Mouse (Mus musculus) heart, embryonic 15.5 days (tissue): ENCODE measurements at regions not wholly inside any gene's neighbourhood (a gene's known extent, or its start where the extent isn't known, plus 50 kb on each side); places are given as distances from the start of the nearest gene placed in this dataset.
A peak's percentile ranks its signal among the peaks of the same experiment; 100 is the strongest.

Experiments used
- ATAC-seq: fragments of 200-750 bp; cut with Nextera tagmentation; replicated peaks from 2 replicates; pipeline ENCODE4 v1.8.0; 2017; ENCODE audit warnings: low read depth, moderate TSS enrichment; ENCODE audit not compliant: insufficient number of reproducible peaks, insufficient read depth, low FRiP score
- H3K27ac ChIP-seq: fragments of 300-500 bp; sonication (generic); 2 replicates; pipeline ENCODE4 v1.5.1; 2015; ENCODE audit warnings: mild to moderate bottlenecking, inconsistent platforms
- H3K27me3 ChIP-seq: fragments of 300-500 bp; sonication (generic); 2 replicates; pipeline ENCODE4 v1.6.1; 2015; ENCODE audit warnings: inconsistent platforms
- H3K36me3 ChIP-seq: fragments of 300-500 bp; sonication (generic); 2 replicates; pipeline ENCODE4 v1.6.1; 2015; ENCODE audit warnings: mild to moderate bottlenecking, inconsistent platforms
- H3K4me1 ChIP-seq: fragments of 300-500 bp; sonication (generic); replicated peaks from 2 replicates; pipeline ENCODE4 v1.6.1; 2015; ENCODE audit warnings: inconsistent platforms
- H3K4me2 ChIP-seq: fragments of 300-500 bp; sonication (generic); 2 replicates; pipeline ENCODE4 v1.6.1; 2015; ENCODE audit warnings: inconsistent platforms, mild to moderate bottlenecking, moderate library complexity
- H3K4me3 ChIP-seq: fragments of 300-500 bp; sonication (generic); 2 replicates; pipeline ENCODE4 v1.5.1; 2015; ENCODE audit warnings: mild to moderate bottlenecking, inconsistent platforms
- H3K9ac ChIP-seq: fragments of 300-500 bp; sonication (generic); 2 replicates; pipeline ENCODE4 v1.6.1; 2015; ENCODE audit warnings: mild to moderate bottlenecking, inconsistent platforms
- H3K9me3 ChIP-seq: fragments of 300-500 bp; sonication (generic); replicated peaks from 2 replicates; pipeline ENCODE4 v1.6.1; 2016; ENCODE audit warnings: inconsistent platforms
- WGBS: fragments of 180-500 bp; shearing (Covaris S2); methylation state at CpG from one replicate; pipeline ENCODE4 v1.1.7; 2015; ENCODE audit warnings: mixed read lengths; 5-methylcytosine and 5-hydroxymethylcytosine counted together

DNA sequence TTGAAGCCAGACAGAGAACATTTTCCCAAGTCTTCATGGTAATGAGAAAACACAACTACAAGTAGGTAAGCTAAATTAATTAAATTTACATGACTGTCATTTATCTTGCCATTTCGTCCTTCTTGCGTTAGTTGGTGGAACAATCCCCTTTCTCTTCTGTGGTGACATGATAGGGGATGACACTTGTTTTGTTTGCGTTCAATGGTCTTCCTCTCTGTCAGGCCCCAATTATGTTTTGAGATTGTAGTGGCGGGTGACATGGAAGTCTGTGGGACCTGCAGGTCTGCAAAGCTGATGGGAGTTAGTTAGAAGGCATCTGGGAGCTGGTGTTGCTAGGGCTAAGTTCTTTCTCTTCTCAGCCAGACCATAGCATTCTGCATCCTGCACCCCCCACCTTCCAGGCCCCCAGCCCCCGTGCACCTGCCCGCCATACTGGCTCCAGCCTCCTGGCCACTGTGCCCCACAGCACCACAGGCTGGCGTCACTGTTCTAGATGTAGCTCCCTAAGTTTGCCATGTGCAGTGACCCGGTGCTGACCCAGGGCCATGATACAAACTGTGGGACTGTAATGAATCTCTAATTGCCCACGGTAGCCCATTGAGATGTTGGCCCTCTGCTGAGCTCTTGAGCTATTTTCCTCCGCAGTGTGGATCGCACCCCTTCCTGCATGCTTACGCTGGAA lies 528.7 kb downstream of the Sox2 start:
- Histone ChIP-seq H3K4me1 (no peaks in the 10 kb centered on the region), H3K36me3 (no peaks in the 10 kb centered on the region), H3K4me3 (no peak overlapping the region), H3K4me2 (no peak overlapping the region), H3K27ac (no peak overlapping the region), H3K9me3 (no peaks in the 10 kb centered on the region), H3K9ac (no peak overlapping the region), H3K27me3 (no peaks in the 10 kb centered on the region)
- 88% methylated on average over 12 of the region's 12 CpGs for WGBS
- ATAC-seq: no peak

DNA sequence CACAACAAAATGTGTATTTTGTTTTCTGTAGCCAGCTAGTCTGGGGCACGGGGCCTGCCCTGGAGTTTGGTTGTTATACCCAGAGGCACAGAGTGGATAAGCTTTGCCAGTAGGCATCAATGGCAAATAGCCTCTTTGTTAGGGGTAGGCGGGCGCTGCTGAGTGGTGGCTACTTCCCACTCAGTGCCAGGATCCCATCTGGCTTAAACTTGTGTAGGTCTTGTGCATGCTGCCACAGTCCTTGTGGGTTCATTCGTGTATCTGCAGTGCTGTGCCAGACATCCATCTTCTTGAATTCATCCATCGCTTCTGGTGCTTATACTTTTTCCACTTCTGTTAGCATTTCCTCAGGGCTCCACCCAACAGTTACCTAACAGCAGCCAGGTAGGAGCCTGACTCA lies 545.4 kb upstream of the Atp11b start:
- Histone ChIP-seq H3K4me2 (no peak overlapping the region), H3K27me3 (no peaks in the 10 kb centered on the region), H3K4me1 (no peaks in the 10 kb centered on the region), H3K9ac (no peak overlapping the region), H3K4me3 (no peak overlapping the region), H3K9me3 (no peaks in the 10 kb centered on the region), H3K27ac (no peak overlapping the region), H3K36me3 (no peaks in the 10 kb centered on the region)
- ATAC-seq: no peak
- 92% methylated on average over 5 of the region's 5 CpGs for WGBS

DNA sequence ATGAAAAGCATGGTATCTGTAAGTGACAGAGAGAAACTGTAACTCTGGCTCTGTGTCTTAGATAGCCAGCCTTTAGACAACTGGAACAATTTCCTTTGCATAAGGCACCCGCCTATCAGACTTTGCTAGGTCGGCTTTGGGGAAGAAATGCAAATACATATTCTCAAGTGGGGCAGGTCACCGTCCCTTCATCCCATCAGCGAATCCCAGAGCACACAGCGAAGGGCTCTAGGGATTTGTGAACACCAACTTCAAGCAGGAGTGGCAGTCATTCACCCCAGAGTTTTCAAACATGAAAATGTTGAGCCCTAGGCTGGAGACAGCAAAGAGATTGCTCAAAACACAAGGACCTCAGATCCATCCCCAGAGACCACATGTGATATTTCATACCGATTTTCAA lies 534.5 kb upstream of the Atp11b start:
- no peaks in the 10 kb centered on the region for H3K9me3 ChIP-seq
- 64% methylated on average over 6 of the region's 6 CpGs for WGBS
- no peaks in the 10 kb centered on the region for H3K4me1 ChIP-seq
- no peak for ATAC-seq
- no peak overlapping the region for H3K9ac ChIP-seq
- no peak overlapping the region for H3K4me2 ChIP-seq
- no peak overlapping the region for H3K27ac ChIP-seq
- H3K36me3 ChIP-seq: no peaks in the 10 kb centered on the region
- no peak overlapping the region for H3K4me3 ChIP-seq
- H3K27me3 ChIP-seq: no peaks in the 10 kb centered on the region

DNA sequence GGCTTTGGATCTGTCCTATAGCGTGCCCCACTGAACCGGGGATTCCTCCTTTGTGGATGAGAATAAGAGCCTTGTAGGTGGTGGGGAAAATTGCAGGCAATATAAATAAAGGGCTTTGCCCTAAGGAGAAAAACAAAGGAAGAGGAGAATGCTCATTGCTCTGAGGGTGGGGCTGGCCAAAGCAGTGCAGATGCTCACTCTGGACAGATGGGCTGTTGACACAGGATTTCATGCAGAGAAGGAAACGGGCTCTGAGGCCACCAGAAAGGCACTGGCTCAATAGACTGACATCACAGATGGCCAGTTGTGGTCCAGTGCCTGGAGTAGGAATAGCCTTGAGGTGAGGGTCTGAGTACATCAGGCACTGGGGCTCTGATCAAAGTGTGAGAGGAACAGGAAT lies 532.7 kb upstream of the Atp11b start:
- Histone ChIP-seq H3K27ac (no peak overlapping the region), H3K36me3 (no peaks in the 10 kb centered on the region)
- 68% methylated on average over 3 of the region's 3 CpGs for WGBS

DNA sequence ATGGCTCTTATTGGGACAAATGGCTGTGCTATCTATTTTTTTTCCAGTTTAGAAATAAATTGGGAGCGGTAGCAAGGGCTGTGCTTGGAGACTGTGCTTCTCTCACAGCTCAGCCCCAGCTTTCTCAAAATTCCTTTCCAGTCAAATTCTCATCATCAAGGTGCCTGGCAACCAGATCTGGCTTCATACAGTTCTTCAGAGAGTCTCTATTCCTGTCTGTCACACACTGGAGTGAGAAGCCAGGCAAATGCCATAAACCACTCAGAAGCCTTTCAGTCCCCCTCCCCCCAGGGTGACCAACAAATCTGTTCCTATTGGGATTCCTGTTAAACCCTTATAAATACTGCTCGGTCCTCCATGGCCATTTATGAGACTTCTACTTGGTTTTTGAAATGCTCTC lies 531.7 kb upstream of the Atp11b start:
- H3K9me3 ChIP-seq: no peaks in the 10 kb centered on the region
- no peaks in the 10 kb centered on the region for H3K27me3 ChIP-seq
- no peak overlapping the region for H3K4me3 ChIP-seq
- H3K4me1 ChIP-seq: no peaks in the 10 kb centered on the region
- H3K27ac ChIP-seq: no peak overlapping the region
- 67% methylated on average over 2 of the region's 2 CpGs for WGBS
- no peak overlapping the region for H3K4me2 ChIP-seq
- H3K9ac ChIP-seq: no peak overlapping the region
- H3K36me3 ChIP-seq: no peaks in the 10 kb centered on the region
- no peak for ATAC-seq

More for the DNA sequence above, 532.7 kb upstream of the Atp11b start:
- no peak for ATAC-seq
- Histone ChIP-seq H3K4me3 (no peak overlapping the region), H3K9me3 (no peaks in the 10 kb centered on the region), H3K4me1 (no peaks in the 10 kb centered on the region), H3K4me2 (no peak overlapping the region), H3K27me3 (no peaks in the 10 kb centered on the region), H3K9ac (no peak overlapping the region)

DNA sequence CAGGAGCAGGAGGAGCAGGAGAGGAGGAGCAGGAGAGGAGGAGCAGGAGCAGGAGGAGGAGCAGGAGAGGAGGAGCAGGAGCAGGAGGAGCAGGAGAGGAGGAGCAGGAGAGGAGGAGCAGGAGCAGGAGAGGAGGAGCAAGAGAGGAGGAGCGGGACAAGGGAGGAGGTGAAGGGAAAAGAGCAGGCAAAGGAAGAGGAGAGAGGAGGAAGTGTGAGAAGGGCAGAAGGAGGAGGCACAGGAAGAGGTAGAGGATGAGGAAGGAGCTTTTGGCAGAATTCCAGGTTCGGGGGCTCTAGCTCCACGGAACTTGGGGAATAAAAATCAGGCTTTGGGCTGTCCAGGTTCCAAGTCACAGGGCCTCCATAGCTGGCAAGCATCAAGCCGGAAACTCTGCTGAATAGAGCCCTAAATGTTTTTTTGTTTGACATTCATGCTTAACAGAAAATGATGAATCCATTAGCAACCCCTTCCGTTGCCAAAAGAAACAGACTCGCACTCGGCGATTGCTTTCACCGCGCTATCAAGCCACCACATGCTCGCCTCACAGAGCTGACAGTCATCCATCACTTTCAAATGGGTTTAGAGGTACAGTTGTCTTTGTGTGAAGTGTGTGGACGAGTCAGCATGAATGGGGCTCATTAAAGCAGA lies 528.7 kb upstream of the Atp11b start:
- Histone ChIP-seq H3K9ac (no peak overlapping the region), H3K9me3 (no peaks in the 10 kb centered on the region), H3K27ac (no peak overlapping the region), H3K4me1 (no peaks in the 10 kb centered on the region), H3K4me3 (peak overlapping the region; percentile 16), H3K27me3 (no peaks in the 10 kb centered on the region), H3K4me2 (peak overlapping the region; percentile 33; the same call in 1 of the 2 replicates), H3K36me3 (no peaks in the 10 kb centered on the region)
- ATAC-seq: peak; percentile 66; the same call in 1 of the 2 replicates
- 18% methylated on average over 12 of the region's 12 CpGs for WGBS

DNA sequence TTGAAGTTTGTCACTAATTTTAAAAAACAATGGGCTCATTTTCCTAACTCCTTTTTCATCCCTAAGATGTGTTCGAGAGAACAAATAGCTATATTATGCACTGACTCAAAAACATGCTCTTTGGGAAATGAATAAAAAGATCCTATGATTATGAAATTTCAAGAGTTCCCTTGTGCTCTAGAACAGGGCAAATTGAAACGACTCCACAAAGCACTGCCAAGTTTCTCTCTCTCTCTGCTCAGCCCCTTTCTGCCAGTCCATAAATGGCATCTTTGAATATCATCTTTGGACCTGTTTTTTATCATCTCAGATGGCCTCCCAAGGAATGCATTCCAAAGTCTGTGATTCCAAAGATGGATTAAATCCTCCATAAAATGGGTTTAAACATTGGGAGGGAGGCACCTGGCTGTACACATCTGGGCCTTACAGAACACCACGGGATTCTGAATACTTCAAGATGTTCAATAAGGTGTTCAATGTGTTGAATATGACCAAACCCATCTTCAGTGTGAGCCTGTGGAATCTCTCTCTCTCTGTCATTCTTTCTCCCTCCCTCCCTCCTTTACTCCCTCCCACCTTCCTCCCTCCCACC lies 528.0 kb upstream of the Atp11b start:
- Histone ChIP-seq H3K9me3 (no peaks in the 10 kb centered on the region), H3K27me3 (no peaks in the 10 kb centered on the region), H3K9ac (no peak overlapping the region), H3K4me3 (no peak overlapping the region), H3K36me3 (no peaks in the 10 kb centered on the region), H3K4me2 (no peak overlapping the region), H3K27ac (no peak overlapping the region), H3K4me1 (no peaks in the 10 kb centered on the region)
- ATAC-seq: no peak
- WGBS: 61% methylated on average over 3 of the region's 3 CpGs

DNA sequence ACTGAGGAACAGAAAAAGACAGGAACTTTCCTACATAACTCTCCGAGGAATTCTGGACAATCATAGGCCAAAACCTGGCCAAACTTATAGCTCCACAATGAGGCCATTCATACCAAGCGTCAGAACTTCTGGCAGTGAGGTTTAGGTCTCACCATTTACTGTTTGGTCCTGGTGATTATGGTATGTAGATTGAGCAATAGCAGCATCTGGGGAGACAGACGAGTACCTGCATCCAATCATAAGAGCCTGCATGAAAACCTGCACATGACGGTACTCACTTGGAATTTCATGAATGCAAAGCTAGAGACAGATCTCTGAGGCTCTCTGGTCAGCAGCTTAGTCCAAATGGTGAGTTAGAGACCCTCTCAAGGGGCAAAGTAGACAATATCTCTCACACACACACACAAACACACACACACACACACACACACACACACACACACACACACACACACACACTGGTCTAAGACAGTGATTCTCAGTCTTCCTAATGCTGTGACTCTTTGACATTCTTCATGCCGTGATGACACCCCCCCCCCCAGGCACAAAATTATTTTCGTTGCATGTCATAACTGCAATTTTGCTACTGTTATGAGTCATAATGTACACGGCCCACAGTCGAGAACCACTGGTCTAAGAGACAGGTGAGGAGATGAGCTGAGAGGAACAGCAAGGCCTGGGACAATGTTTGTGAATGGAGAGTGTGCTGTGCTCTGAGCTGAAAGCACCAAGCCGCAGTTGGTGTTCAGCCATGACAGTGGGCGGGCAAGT lies 522.6 kb upstream of the Atp11b start:
- no peaks in the 10 kb centered on the region for H3K4me1 ChIP-seq
- no peaks in the 10 kb centered on the region for H3K27me3 ChIP-seq
- no peaks in the 10 kb centered on the region for H3K36me3 ChIP-seq
- H3K27ac ChIP-seq: no peak overlapping the region
- ATAC-seq: no peak
- no peak overlapping the region for H3K9ac ChIP-seq
- H3K9me3 ChIP-seq: no peaks in the 10 kb centered on the region
- no peak overlapping the region for H3K4me3 ChIP-seq
- no peak overlapping the region for H3K4me2 ChIP-seq
- WGBS: 66% methylated on average over 10 of the region's 10 CpGs

DNA sequence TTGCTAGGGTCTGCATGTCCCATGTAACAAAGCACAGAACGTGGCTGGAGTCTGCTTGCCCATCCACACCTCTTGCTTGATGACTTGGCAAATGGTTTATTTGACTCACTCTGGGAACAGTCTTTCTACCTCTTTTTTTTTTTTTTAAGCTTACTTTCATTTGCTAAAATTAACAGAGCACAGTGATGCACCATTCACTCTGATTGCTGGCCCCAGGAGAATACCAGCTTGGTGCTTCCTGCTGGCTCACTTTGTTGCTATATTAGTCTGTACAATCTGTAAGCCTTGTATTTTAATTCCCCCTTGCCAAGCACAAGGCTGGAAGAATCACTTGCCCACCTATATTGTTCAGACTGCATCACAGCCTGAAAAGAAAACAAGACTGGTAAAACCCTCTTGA lies 521.4 kb upstream of the Atp11b start:
- Histone ChIP-seq H3K4me2 (no peak overlapping the region), H3K27ac (no peak overlapping the region), H3K4me3 (no peak overlapping the region), H3K9ac (no peak overlapping the region), H3K4me1 (no peaks in the 10 kb centered on the region), H3K27me3 (no peaks in the 10 kb centered on the region), H3K9me3 (no peaks in the 10 kb centered on the region), H3K36me3 (no peaks in the 10 kb centered on the region)
- no peak for ATAC-seq
- WGBS: 60% methylated on average over 1 of the region's 1 CpGs

DNA sequence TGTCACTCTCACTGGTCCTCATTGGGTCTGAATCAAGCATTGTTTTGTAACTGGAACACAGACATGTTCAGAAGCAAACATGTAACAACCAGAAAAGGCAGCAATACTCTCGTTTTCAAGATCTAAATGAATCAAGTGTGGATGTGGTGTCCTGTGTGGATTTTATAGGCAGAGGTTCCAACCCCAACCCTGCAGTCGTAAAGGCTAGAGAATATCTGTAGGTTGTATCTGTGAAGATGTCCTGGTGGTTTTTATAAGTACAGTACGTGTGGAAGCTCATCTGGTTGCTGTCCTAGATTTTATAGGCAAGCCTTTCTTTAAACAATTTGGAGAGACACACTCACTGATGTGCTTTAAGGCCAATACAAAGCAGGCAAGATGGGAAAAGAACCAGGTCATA lies 518.8 kb upstream of the Atp11b start:
- H3K4me2 ChIP-seq: no peak overlapping the region
- no peak for ATAC-seq
- H3K4me1 ChIP-seq: no peaks in the 10 kb centered on the region
- no peaks in the 10 kb centered on the region for H3K9me3 ChIP-seq
- H3K27me3 ChIP-seq: no peaks in the 10 kb centered on the region
- 73% methylated on average over 3 of the region's 3 CpGs for WGBS
- H3K27ac ChIP-seq: no peak overlapping the region
- H3K9ac ChIP-seq: no peak overlapping the region
- no peak overlapping the region for H3K4me3 ChIP-seq
- H3K36me3 ChIP-seq: no peaks in the 10 kb centered on the region

DNA sequence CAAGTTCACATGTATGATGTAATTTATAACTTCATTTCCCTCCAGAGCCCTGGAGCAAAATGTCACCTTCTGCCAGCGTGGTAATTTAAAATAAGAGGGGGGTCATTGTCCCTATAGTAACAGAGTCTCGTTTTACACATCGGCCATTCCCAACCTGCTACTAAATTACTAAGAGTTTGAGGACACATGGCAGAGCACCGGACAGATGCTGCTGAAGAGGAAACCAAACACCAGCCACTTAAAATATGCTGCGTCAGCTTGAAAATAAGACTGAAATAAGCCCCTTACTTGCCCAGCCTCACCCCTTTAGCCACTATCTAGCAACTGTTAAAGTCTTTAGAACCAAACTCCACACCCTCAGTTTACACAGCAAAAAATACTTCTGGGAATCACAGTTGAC lies 518.1 kb upstream of the Atp11b start:
- Histone ChIP-seq H3K4me2 (no peak overlapping the region), H3K9ac (no peak overlapping the region), H3K4me1 (no peaks in the 10 kb centered on the region), H3K27me3 (no peaks in the 10 kb centered on the region), H3K27ac (no peak overlapping the region), H3K9me3 (no peaks in the 10 kb centered on the region), H3K36me3 (no peaks in the 10 kb centered on the region), H3K4me3 (no peak overlapping the region)
- 64% methylated on average over 5 of the region's 5 CpGs for WGBS
- ATAC-seq: no peak
